Mouse (Mus musculus): ENCODE data around the gene Ppara. TPM values are rescaled to one million over a fixed set of nuclear protein-coding genes. Genes with fewer than 3 reads are reported as not detected.

Gene Ppara
- total and polyA plus RNA-seq, 2 experiments from 2014 or later: 11.6 to 33.4 TPM

- H3K4me3 ChIP-seq (ENCODE audit: low read depth, low read length): peak overlapping the region; percentile 62; the same call in 1 of the 2 replicates
- DNase-seq (ENCODE audit: low spot score) (peak; percentile 76), ATAC-seq (ENCODE audit: insufficient read depth, low read depth) (no peak)
- H3K27me3 ChIP-seq (ENCODE audit: control insufficient read depth, insufficient read depth, low read length): no peaks in the 10 kb centered on the region
- peak overlapping the region; percentile 97 for H3K27ac ChIP-seq (ENCODE audit: low read depth)
- TF ChIP-seq CTCF (IDR thresholded peaks at IDR 0.05; ENCODE audit: low read depth) (no peak), EP300 (IDR thresholded peaks at IDR 0.05; ENCODE audit: low read depth) (no peak)
- H3K4me1 ChIP-seq (ENCODE audit: control insufficient read depth, insufficient read depth): peaks cover 17% of the 10 kb centered on the region
- WGBS: 24% methylated on average over 5 of the region's 5 CpGs
- 0 out of 2 replicates have a peak, but pooled peaks cover 2% of the 10 kb centered on the region for H3K9me3 ChIP-seq (replicated peaks; ENCODE audit: control insufficient read depth, low read length)
- H3K36me3 ChIP-seq (replicated peaks; ENCODE audit: control insufficient read depth, insufficient read depth, low read length): peaks cover 8% of the 10 kb centered on the region; the same call in 1 of the 2 replicates
- H3K4me2 ChIP-seq (ENCODE audit: low read depth, low read length): peak overlapping the region; percentile 72
- H3K9ac ChIP-seq (replicated peaks; ENCODE audit: low read depth, low read length): peak overlapping the region; percentile 60; the same call in 1 of the 2 replicates
Measured at GRCm38 (mm10) chr15:85810462-85810805, 75.7 kb downstream of the Ppara start.

GRCm38 (mm10) chr15:85810806-85811521 lies 76.2 kb downstream of the Ppara start:
- Histone ChIP-seq H3K4me3 (ENCODE audit: low read depth, low read length) (peak overlapping the region; percentile 62), H3K4me1 (ENCODE audit: control insufficient read depth, insufficient read depth) (peaks cover 17% of the 10 kb centered on the region), H3K9me3 (replicated peaks; ENCODE audit: control insufficient read depth, low read length) (0 out of 2 replicates have a peak, but pooled peaks cover 7% of the 10 kb centered on the region), H3K9ac (replicated peaks; ENCODE audit: low read depth, low read length) (peak overlapping the region; percentile 60), H3K27me3 (ENCODE audit: control insufficient read depth, insufficient read depth, low read length) (no peaks in the 10 kb centered on the region), H3K36me3 (replicated peaks; ENCODE audit: control insufficient read depth, insufficient read depth, low read length) (peaks cover 8% of the 10 kb centered on the region; the same call in 1 of the 2 replicates), H3K27ac (ENCODE audit: low read depth) (peak overlapping the region; percentile 97), H3K4me2 (ENCODE audit: low read depth, low read length) (peak overlapping the region; percentile 72)
- TF ChIP-seq EP300 (IDR thresholded peaks at IDR 0.05; ENCODE audit: low read depth) (peak; percentile 99), CTCF (IDR thresholded peaks at IDR 0.05; ENCODE audit: low read depth) (peak; percentile 21)
- DNase-seq (ENCODE audit: low spot score) (peak; percentile 91), ATAC-seq (ENCODE audit: insufficient read depth, low read depth) (peak; percentile 89)
- 2% methylated on average over 36 of the region's 36 CpGs for WGBS

GRCm38 (mm10) chr15:85811535-85812277 lies 76.9 kb downstream of the Ppara start, which contains the start of gene Cdpf1:
TSS of gene Cdpf1 (minus strand) at chr15:85811697.
- H3K9ac ChIP-seq (replicated peaks; ENCODE audit: low read depth, low read length): peak within 1 kb of the TSS; percentile 60
- H3K4me3 ChIP-seq (ENCODE audit: low read depth, low read length): peak within 1 kb of the TSS; percentile 62
- DNase-seq (ENCODE audit: low spot score): peak; percentile 96
- no peak; the same call in 1 of the 2 replicates for TF ChIP-seq EP300 (IDR thresholded peaks at IDR 0.05; ENCODE audit: low read depth)
- no peak for TF ChIP-seq CTCF (IDR thresholded peaks at IDR 0.05; ENCODE audit: low read depth)
- 3% methylated on average over 36 of the region's 36 CpGs for WGBS
- peaks cover 17% of the 10 kb centered on the region for H3K4me1 ChIP-seq (ENCODE audit: control insufficient read depth, insufficient read depth)
- H3K4me2 ChIP-seq (ENCODE audit: low read depth, low read length): peak within 1 kb of the TSS; percentile 72
- ATAC-seq (ENCODE audit: insufficient read depth, low read depth): peak; percentile 90
- H3K27me3 ChIP-seq (ENCODE audit: control insufficient read depth, insufficient read depth, low read length): no peaks in the 10 kb centered on the region
- peak within 1 kb of the TSS; percentile 97 for H3K27ac ChIP-seq (ENCODE audit: low read depth)
- peaks cover 7% of the 10 kb centered on the region; the same call in 1 of the 2 replicates for H3K36me3 ChIP-seq (replicated peaks; ENCODE audit: control insufficient read depth, insufficient read depth, low read length)
- H3K9me3 ChIP-seq (replicated peaks; ENCODE audit: control insufficient read depth, low read length): 0 out of 2 replicates have a peak, but pooled peaks cover 10% of the 10 kb centered on the region

DNA sequence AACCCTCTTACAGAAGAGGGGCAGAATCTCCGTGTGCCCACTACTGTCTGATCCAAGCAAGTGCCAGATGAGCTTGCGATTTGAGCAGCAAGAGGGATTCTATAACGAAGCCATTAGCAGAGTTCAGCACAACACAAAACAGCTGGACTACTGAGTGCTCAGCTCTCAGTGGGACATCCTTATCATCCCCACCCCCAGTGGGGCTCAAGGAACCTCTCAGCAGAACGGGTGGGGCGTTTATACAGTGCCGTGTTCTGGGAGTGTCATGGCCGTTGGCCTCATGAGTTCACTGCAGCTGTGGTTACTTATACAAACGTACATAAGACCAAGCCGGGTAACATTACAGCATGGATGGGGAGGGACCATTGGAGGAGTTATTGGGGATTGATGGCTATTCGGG lies 78.6 kb downstream of the Ppara start:
- Histone ChIP-seq H3K9me3 (replicated peaks; ENCODE audit: control insufficient read depth, low read length) (peaks cover 17% of the 10 kb centered on the region; the same call in 1 of the 2 replicates), H3K4me2 (ENCODE audit: low read depth, low read length) (no peak overlapping the region), H3K27ac (ENCODE audit: low read depth) (no peak overlapping the region), H3K36me3 (replicated peaks; ENCODE audit: control insufficient read depth, insufficient read depth, low read length) (no peaks in the 10 kb centered on the region), H3K9ac (replicated peaks; ENCODE audit: low read depth, low read length) (no peak overlapping the region), H3K4me3 (ENCODE audit: low read depth, low read length) (no peak overlapping the region), H3K27me3 (ENCODE audit: control insufficient read depth, insufficient read depth, low read length) (no peaks in the 10 kb centered on the region), H3K4me1 (ENCODE audit: control insufficient read depth, insufficient read depth) (peaks cover 17% of the 10 kb centered on the region)
- TF ChIP-seq EP300 (IDR thresholded peaks at IDR 0.05; ENCODE audit: low read depth) (no peak), CTCF (IDR thresholded peaks at IDR 0.05; ENCODE audit: low read depth) (no peak)
- DNase-seq (ENCODE audit: low spot score) (no peak), ATAC-seq (ENCODE audit: insufficient read depth, low read depth) (no peak)
- WGBS: 64% methylated on average over 10 of the region's 10 CpGs

GRCm38 (mm10) chr15:85821203-85822010 lies 86.6 kb downstream of the Ppara start, which contains the start of gene Pkdrej:
TSS of gene Pkdrej (minus strand) at chr15:85821734.
- 2% methylated on average over 65 of the region's 65 CpGs for WGBS
- Histone ChIP-seq H3K4me3 (ENCODE audit: low read depth, low read length) (peak within 1 kb of the TSS; percentile 51), H3K27ac (ENCODE audit: low read depth) (peak within 1 kb of the TSS; percentile 1; the same call in 1 of the 2 replicates), H3K9ac (replicated peaks; ENCODE audit: low read depth, low read length) (peak within 1 kb of the TSS; percentile 70), H3K4me2 (ENCODE audit: low read depth, low read length) (peak within 1 kb of the TSS; percentile 93), H3K36me3 (replicated peaks; ENCODE audit: control insufficient read depth, insufficient read depth, low read length) (no peaks in the 10 kb centered on the region), H3K4me1 (ENCODE audit: control insufficient read depth, insufficient read depth) (peaks cover 13% of the 10 kb centered on the region; the same call in 1 of the 2 replicates), H3K9me3 (replicated peaks; ENCODE audit: control insufficient read depth, low read length) (peaks cover 13% of the 10 kb centered on the region), H3K27me3 (ENCODE audit: control insufficient read depth, insufficient read depth, low read length) (peaks cover 14% of the 10 kb centered on the region; the same call in 1 of the 2 replicates)
- DNase-seq (ENCODE audit: low spot score): peak; percentile 34
- TF ChIP-seq EP300 (IDR thresholded peaks at IDR 0.05; ENCODE audit: low read depth) (no peak), CTCF (IDR thresholded peaks at IDR 0.05; ENCODE audit: low read depth) (no peak)
- peak; percentile 90 for ATAC-seq (ENCODE audit: insufficient read depth, low read depth)

Measured in heart, postnatal 0 days (tissue).